Mouse (Mus musculus) kidney, embryonic 15.5 days (tissue): Measurements from ENCODE around the gene Arhgap17. TPM values are rescaled to one million over a fixed set of nuclear protein-coding genes. Genes with fewer than 3 reads are reported as not detected.

Experiments used
- ATAC-seq: fragments of 200-750 bp; cut with Nextera tagmentation; replicated peaks from 2 replicates; pipeline ENCODE4 v1.8.0; 2017; ENCODE audit warnings: moderate TSS enrichment; ENCODE audit not compliant: low FRiP score
- H3K27ac ChIP-seq: fragments of 300-500 bp; sonication (generic); 2 replicates; pipeline ENCODE4 v1.5.1; 2015; ENCODE audit warnings: mild to moderate bottlenecking, inconsistent platforms
- H3K27me3 ChIP-seq: fragments of 300-500 bp; sonication (generic); 2 replicates; pipeline ENCODE4 v1.6.1; 2015; ENCODE audit warnings: inconsistent platforms
- H3K36me3 ChIP-seq: fragments of 300-500 bp; sonication (generic); 2 replicates; pipeline ENCODE4 v1.6.1; 2015; ENCODE audit warnings: inconsistent platforms
- H3K4me1 ChIP-seq: fragments of 300-500 bp; sonication (generic); 2 replicates; pipeline ENCODE4 v1.6.1; 2015; ENCODE audit warnings: inconsistent platforms
- H3K4me2 ChIP-seq: fragments of 300-500 bp; sonication (generic); 2 replicates; pipeline ENCODE4 v1.6.1; 2015; ENCODE audit warnings: moderate library complexity, mild to moderate bottlenecking, inconsistent platforms
- H3K4me3 ChIP-seq: fragments of 300-500 bp; sonication (generic); replicated peaks from 2 replicates; pipeline ENCODE4 v1.5.1; 2015; ENCODE audit warnings: mild to moderate bottlenecking, inconsistent platforms
- H3K9ac ChIP-seq: fragments of 300-500 bp; sonication (generic); 2 replicates; pipeline ENCODE4 v1.6.1; 2015; ENCODE audit warnings: mild to moderate bottlenecking, inconsistent platforms
- H3K9me3 ChIP-seq: fragments of 300-500 bp; sonication (generic); replicated peaks from 2 replicates; pipeline ENCODE4 v1.6.1; 2016; ENCODE audit warnings: inconsistent platforms
- WGBS: fragments of 180-500 bp; shearing (Covaris S2); methylation state at CpG from one replicate; pipeline ENCODE4 v1.1.7; 2015; ENCODE audit warnings: mixed read lengths; 5-methylcytosine and 5-hydroxymethylcytosine counted together
- polyA plus RNA-seq: library from polyadenylated mRNA; unstranded; fragments of >200 nt; fragmentation: Nextera tagmentation; extraction: Ambion mirVana; gene quantifications from 2 replicates; pipeline ENCODE4 v1.2.1, GENCODE M21; 2015

Gene Arhgap17
- polyA plus RNA-seq, 1 experiment from 2014 or later, result 25.2 TPM

DNA sequence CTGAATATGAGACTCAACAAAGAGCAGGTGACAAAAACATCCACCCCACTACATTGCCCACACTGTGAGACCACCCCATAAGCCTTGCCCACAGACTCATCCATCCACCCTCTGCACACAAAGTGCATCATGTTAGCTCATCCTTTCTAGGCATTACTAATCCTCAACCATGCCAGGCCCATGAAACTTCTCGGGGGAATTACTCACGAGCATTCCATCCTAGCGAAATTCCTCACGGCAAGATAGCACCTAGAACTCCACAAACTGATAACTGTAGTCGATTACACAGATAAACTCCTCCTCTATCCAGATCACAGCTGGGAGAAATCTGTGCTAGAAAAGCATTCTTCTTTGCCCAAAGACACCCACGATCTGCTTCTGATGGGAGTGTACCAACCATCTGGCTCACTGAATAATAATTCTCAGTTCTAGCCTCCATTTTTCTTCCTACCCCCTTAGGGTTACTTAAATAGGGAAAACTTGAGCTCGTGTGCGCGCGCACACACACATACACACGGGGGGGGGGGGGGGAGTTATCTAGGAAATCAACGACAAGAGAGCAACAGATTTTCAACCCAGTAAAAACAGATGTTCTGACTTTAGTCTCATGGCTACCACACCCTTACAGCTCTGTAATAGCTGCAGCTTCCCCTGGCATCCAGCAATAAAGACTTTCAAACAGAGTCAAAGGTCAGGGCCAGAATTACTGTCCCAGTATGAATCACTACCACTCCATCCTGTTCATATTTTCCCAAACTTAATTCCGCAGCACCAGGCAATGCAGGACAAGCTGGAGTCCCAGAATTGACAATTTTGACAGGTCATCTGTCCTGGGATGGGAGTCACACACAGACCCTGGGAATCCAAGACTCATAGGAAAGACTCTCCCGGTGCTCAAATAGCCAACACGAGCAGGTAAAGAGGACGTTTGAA is 2.2 kb downstream of the Arhgap17 start:
- whole genome bisulfite sequencing, result 77% methylated on average over 16 of the region's 16 CpGs
- H3K4me2 ChIP-seq, result peak overlapping the region; percentile 79
- no peaks in the 10 kb centered on the region for H3K36me3 ChIP-seq
- no peaks in the 10 kb centered on the region for H3K27me3 ChIP-seq
- peaks cover 50% of the 10 kb centered on the region for H3K4me1 ChIP-seq
- H3K9me3 ChIP-seq, result no peaks in the 10 kb centered on the region
- no peak overlapping the region for H3K27ac ChIP-seq
- H3K9ac ChIP-seq, result peak overlapping the region; percentile 87; the same call in 1 of the 2 replicates
- peak overlapping the region; percentile 84; the same call in 1 of the 2 replicates for H3K4me3 ChIP-seq
- no peak for ATAC-seq

GRCm38 (mm10) chr7:123366806-123367205 is 2.9 kb downstream of the Arhgap17 start:
- no peak overlapping the region for H3K27ac ChIP-seq
- no peak overlapping the region for H3K9ac ChIP-seq
- peaks cover 50% of the 10 kb centered on the region for H3K4me1 ChIP-seq
- no peaks in the 10 kb centered on the region for H3K27me3 ChIP-seq
- no peaks in the 10 kb centered on the region for H3K9me3 ChIP-seq
- no peak for ATAC-seq
- H3K36me3 ChIP-seq, result no peaks in the 10 kb centered on the region
- 75% methylated on average over 8 of the region's 8 CpGs for WGBS
- no peak overlapping the region for H3K4me3 ChIP-seq
- no peak overlapping the region for H3K4me2 ChIP-seq

GRCm38 (mm10) chr7:123365876-123366741 is 3.6 kb downstream of the Arhgap17 start:
- ATAC-seq, result no peak
- no peak overlapping the region for H3K9ac ChIP-seq
- no peak overlapping the region for H3K4me3 ChIP-seq
- no peak overlapping the region for H3K27ac ChIP-seq
- peaks cover 47% of the 10 kb centered on the region for H3K4me1 ChIP-seq
- no peaks in the 10 kb centered on the region for H3K36me3 ChIP-seq
- no peaks in the 10 kb centered on the region for H3K27me3 ChIP-seq
- 84% methylated on average over 7 of the region's 7 CpGs for WGBS
- H3K9me3 ChIP-seq, result no peaks in the 10 kb centered on the region
- no peak overlapping the region for H3K4me2 ChIP-seq

- peaks cover 42% of the 10 kb centered on the region for H3K4me1 ChIP-seq
- H3K36me3 ChIP-seq, result no peaks in the 10 kb centered on the region
- no peak overlapping the region for H3K27ac ChIP-seq
- H3K9ac ChIP-seq, result no peak overlapping the region
- H3K27me3 ChIP-seq, result no peaks in the 10 kb centered on the region
- H3K4me2 ChIP-seq, result no peak overlapping the region
- no peak overlapping the region for H3K4me3 ChIP-seq
- no peaks in the 10 kb centered on the region for H3K9me3 ChIP-seq
- ATAC-seq, result no peak
- WGBS, result 89% methylated on average over 8 of the region's 8 CpGs
Observed at GRCm38 (mm10) chr7:123363971-123364370, 5.7 kb downstream of the Arhgap17 start.

DNA sequence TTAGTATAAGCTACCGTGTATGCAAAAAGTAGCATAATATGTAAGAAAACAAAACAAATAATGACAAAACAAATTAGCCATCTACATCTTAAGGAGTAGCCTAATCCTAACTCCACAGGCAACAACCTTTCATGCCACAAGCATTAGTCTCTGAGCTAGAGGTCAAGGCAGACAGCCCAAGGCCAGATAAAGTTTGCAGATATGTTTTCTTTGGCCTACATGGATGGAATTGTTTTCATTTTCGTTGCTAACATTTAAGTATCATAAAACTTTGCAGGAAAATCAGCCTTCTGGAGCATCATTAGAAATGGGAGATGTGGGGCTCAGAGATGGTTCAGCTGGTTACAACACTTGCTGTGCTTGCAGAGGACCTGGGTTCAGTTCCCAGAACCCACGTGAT is 6.9 kb downstream of the Arhgap17 start:
- H3K36me3 ChIP-seq, result no peaks in the 10 kb centered on the region
- no peak for ATAC-seq
- no peaks in the 10 kb centered on the region for H3K27me3 ChIP-seq
- WGBS, result 65% methylated on average over 3 of the region's 3 CpGs
- no peaks in the 10 kb centered on the region for H3K9me3 ChIP-seq
- H3K4me2 ChIP-seq, result no peak overlapping the region
- peaks cover 30% of the 10 kb centered on the region for H3K4me1 ChIP-seq
- no peak overlapping the region for H3K9ac ChIP-seq
- H3K4me3 ChIP-seq, result no peak overlapping the region
- H3K27ac ChIP-seq, result no peak overlapping the region

DNA sequence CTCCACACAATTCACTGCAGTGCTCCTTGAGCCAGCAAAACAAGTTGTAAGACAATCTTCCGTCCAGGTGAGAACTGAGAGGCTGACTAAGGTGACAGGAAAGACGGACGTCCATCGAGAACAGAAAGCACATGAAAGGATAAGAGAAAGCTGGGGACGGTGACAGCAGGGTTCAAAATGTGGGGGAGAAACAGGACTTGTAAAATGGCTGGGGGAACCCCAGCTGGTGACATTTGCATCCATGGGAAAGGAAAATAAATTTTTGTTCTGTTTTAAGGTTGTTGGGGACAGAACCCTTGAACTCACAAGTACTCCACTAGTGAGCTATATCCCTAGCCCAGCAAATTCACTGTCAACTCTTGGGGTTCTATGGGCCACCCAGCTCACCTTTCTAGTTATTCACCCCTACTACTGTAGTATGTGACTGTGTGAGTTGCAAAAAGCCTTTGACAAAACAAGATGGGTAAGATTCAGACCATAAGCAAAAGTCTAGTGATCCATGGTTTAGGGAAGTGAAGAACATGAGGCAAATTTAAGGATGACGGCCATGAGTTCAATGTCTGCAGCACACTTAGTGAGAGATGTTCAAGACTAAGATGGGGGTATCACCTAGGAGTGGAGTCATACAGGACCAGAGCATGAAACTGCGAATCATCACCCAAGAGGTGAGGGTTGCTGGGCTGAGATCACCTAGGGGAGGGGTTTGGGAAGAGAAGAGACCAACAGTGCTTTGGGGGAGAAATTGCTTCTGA is 8.3 kb downstream of the Arhgap17 start:
- H3K9me3 ChIP-seq, result no peaks in the 10 kb centered on the region
- H3K4me3 ChIP-seq, result no peak overlapping the region
- no peak overlapping the region for H3K27ac ChIP-seq
- H3K36me3 ChIP-seq, result no peaks in the 10 kb centered on the region
- WGBS, result 84% methylated on average over 7 of the region's 7 CpGs
- no peak overlapping the region for H3K9ac ChIP-seq
- peaks cover 18% of the 10 kb centered on the region for H3K4me1 ChIP-seq
- no peak for ATAC-seq
- H3K4me2 ChIP-seq, result no peak overlapping the region
- H3K27me3 ChIP-seq, result no peaks in the 10 kb centered on the region

DNA sequence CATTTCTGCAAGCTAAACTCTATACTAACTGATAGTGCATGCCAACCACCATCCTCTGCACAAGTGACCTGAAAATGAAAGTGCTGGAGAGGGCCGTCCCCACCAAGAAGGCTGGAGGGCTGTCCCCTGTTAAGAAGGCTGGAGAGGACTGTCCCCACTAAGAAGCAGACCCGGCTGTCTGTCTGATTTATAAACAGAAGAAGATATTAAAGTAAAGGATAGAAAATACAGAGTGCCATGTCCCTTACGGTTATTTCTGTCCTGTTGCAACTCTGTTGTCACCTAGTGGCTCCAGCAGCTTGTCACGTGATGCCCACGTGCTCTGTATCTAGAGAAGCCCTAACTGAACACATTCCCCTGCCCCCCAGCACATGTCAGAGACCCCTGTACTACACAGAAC is 9.5 kb downstream of the Arhgap17 start:
- no peak overlapping the region for H3K9ac ChIP-seq
- no peaks in the 10 kb centered on the region for H3K9me3 ChIP-seq
- H3K4me1 ChIP-seq, result peaks cover 11% of the 10 kb centered on the region; the same call in 1 of the 2 replicates
- no peaks in the 10 kb centered on the region for H3K27me3 ChIP-seq
- WGBS, result 74% methylated on average over 5 of the region's 5 CpGs
- H3K36me3 ChIP-seq, result no peaks in the 10 kb centered on the region
- H3K27ac ChIP-seq, result no peak overlapping the region
- no peak overlapping the region for H3K4me3 ChIP-seq
- no peak for ATAC-seq
- H3K4me2 ChIP-seq, result no peak overlapping the region

GRCm38 (mm10) chr7:123359101-123359500 is 10.6 kb downstream of the Arhgap17 start:
- H3K4me2 ChIP-seq, result no peak overlapping the region
- H3K27ac ChIP-seq, result no peak overlapping the region
- no peak overlapping the region for H3K9ac ChIP-seq
- no peak for ATAC-seq
- no peaks in the 10 kb centered on the region for H3K27me3 ChIP-seq
- no peaks in the 10 kb centered on the region for H3K9me3 ChIP-seq
- 70% methylated on average over 7 of the region's 7 CpGs for WGBS
- peaks cover 16% of the 10 kb centered on the region; the same call in 1 of the 2 replicates for H3K4me1 ChIP-seq
- H3K36me3 ChIP-seq, result no peaks in the 10 kb centered on the region
- no peak overlapping the region for H3K4me3 ChIP-seq

DNA sequence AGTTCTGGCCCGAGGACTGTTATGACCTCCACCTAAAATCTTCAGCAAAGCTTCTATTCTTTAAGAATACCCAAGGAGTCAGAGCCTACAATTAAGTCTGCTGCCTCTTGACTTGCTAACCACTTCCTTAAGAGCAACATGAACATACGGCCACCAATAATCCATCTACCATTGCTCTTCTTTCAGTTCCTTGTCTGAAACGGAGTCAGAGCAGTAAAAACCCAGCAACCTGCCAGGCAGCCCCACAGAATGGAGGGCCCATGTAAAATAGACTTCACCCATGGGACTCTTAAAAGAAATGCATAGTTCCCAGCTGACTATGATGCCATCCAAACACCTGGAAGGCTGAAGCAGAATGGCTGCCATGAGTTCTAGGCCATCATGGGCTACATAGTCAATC is 13.6 kb downstream of the Arhgap17 start:
- H3K27ac ChIP-seq, result no peak overlapping the region
- no peak for ATAC-seq
- peaks cover 13% of the 10 kb centered on the region; the same call in 1 of the 2 replicates for H3K4me1 ChIP-seq
- no peaks in the 10 kb centered on the region for H3K9me3 ChIP-seq
- H3K4me3 ChIP-seq, result no peak overlapping the region
- H3K36me3 ChIP-seq, result no peaks in the 10 kb centered on the region
- 80% methylated on average over 3 of the region's 3 CpGs for WGBS
- H3K9ac ChIP-seq, result no peak overlapping the region
- H3K27me3 ChIP-seq, result no peaks in the 10 kb centered on the region
- no peak overlapping the region for H3K4me2 ChIP-seq

- WGBS, result 91% methylated on average over 2 of the region's 2 CpGs
- Histone ChIP-seq H3K9me3 (no peaks in the 10 kb centered on the region), H3K4me2 (no peak overlapping the region), H3K36me3 (no peaks in the 10 kb centered on the region), H3K9ac (no peak overlapping the region), H3K4me1 (peaks cover 18% of the 10 kb centered on the region), H3K27ac (no peak overlapping the region), H3K4me3 (no peak overlapping the region), H3K27me3 (no peaks in the 10 kb centered on the region)
- no peak for ATAC-seq
Observed at GRCm38 (mm10) chr7:123354851-123355250, 14.9 kb downstream of the Arhgap17 start.

DNA sequence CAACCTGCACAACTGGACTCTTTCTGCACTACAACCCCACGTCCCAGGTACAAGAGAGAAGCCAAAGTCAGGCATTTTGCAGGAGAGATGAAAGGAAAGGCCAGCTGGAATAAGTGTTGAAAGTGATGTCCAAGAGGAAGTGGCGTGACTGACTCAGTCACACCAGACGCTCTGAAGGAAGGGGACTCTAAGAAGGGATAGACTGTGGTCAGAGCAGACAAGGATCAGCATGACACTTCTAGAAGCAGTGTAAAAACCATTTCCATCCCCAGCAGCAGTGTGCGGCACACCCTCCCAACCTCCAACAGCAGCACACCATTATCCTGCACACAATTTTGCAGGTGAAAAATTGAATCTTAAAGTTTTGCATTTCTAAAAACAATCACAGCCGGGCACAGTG is 15.3 kb downstream of the Arhgap17 start:
- Histone ChIP-seq H3K4me2 (no peak overlapping the region), H3K9ac (no peak overlapping the region), H3K4me1 (peaks cover 21% of the 10 kb centered on the region), H3K27me3 (no peaks in the 10 kb centered on the region), H3K27ac (no peak overlapping the region), H3K4me3 (no peak overlapping the region), H3K36me3 (no peaks in the 10 kb centered on the region), H3K9me3 (no peaks in the 10 kb centered on the region)
- 78% methylated on average over 5 of the region's 5 CpGs for WGBS
- ATAC-seq, result no peak
